Mouse (Mus musculus) right cerebral cortex, adult 18-20 months (tissue): ENCODE measurements around the gene Gpr19.
A peak's percentile ranks its signal among the peaks of the same experiment; 100 is the strongest.

Source experiments
- DNase-seq: peaks from one replicate; pipeline ENCODE4 v3.0.0; 2022; ENCODE audit warnings: mixed read lengths

The Gpr19 gene

DNA sequence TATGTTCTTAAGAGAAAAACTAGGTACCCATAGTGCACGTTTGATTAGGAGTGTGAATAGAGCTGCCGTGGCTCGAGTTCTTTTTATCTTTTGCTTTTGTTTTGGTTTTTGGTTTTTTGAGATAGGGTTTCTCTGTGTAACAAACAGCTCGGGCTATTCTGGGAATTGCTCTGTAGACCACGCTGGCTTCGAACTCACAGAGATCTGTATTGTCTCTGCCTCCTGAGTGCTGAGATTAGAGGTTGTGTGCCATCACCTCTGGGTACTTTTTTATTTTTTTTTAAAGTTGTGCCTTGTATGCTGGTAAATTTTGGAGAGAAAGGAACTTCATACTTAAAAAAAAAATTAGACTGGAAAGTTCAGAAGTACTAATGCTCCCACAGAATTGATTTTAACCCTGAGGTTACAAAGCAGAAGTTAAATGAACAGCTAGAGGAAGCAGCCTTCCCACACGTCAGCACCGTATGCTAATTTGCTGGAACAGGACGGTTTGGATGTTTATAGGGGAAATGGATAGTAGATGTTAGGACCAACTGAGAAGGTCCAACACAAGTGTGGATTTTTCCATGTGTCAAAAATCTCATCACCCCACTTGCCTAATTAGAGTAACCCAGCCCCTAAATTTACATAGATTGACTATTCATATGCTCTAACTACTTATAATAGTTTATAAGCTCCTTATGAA, 24.3 kb upstream of the Gpr19 start:
- no peak for DNase-seq

DNA sequence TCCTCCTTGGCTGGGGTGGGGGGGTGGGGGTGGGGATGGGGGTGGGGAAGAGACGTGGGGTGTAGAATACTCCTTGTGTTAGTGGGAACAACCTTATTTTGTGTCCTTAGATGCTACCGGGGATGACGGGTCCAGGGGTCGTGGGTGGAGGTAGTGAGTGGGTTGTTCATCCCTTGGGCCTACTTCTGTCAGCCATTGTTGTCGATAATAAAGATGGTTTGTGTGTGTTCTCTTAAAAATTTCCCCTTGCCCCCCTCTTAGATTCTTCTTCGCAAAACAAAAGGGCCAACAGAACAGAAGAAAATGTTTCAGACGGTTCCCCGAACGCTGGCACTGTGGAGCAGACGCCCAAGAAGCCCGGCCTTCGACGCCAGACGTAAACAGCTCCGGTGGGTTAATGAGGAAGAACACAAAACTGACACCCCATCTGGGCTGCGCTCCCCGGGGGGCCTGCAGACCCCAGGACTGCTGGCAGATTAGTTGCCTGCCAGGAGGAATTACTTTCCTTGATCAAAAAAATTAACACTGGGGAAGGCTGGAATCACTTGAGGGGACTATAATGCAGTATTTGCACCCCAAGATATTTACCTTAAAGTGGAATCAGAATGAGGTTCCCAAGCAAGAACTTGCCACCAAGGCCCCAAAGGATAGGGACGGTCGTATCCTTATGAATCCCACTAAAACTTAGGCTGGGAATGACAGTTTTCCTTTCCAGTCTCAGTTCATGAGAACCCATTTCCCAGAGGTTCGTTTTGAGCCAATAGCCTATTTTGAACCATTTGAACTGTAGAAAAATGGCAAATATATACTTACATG, 23.5 kb upstream of the Gpr19 start:
- no peak for DNase-seq

DNA sequence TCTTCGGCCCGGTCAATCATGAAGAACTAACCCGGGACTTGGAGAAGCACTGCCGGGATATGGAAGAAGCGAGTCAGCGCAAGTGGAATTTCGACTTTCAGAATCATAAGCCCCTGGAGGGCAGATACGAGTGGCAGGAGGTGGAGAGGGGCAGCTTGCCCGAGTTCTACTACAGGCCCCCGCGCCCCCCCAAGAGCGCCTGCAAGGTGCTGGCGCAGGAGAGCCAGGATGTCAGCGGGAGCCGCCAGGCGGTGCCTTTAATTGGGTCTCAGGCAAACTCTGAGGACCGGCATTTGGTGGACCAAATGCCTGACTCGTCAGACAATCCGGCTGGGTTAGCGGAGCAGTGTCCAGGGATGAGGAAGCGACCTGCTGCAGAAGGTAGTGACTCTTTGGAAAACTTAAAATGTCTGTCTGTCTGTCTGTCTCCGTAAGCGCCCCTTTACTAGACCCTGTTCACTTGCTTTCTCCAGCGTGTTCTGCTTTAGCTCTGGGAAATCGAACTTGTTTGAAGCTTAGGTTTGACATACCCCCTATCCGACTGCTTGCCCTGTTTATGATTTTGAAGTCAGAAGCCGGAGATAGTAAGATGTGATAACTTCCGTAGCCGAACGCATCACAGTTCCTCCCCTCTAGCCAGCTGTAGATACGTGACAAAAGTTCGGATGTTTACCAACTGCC, 22.8 kb upstream of the Gpr19 start:
- DNase-seq: peak; percentile 50

DNA sequence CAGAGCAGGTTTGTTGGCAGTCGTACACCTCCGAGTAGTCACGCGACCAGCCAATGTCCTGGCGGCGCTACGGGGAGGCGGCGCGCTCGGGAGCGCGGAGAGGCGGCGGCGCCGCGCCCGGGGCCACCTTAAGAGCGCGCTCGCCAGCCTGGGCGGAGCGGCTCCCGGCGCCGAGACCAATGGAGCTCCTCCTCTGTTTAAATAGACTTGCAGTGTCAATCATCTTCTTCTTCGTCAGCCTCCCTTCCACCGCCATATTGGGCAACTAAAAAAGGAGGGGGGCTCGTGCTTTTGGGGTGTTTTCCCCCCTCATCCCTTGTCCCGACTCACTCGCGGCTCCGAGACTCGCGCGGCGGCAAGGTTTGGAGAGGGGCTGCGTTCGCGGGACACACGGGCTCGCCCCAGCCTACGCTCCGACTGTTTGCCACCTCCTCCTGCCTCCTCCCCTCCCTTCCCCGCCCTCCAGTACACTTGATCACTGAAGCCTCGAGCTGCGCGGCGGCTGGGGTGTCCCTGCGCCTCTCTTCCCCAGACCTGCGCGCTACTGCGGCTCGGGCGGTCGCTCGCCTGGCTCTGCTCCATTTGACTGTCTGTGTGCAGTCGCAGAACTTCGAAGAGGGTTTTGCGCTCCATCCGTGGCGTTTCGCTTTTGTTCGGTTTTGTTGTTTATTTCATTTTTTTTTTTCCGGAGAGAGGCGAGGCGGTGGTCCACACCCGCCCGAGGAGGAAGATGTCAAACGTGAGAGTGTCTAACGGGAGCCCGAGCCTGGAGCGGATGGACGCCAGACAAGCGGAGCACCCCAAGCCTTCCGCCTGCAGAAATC, 22.0 kb upstream of the Gpr19 start, which contains the start of gene Cdkn1b:
TSS of gene Cdkn1b (plus strand) at position 212 of the 824 bp plus-strand sequence.
- DNase-seq: peak; percentile 92

DNA sequence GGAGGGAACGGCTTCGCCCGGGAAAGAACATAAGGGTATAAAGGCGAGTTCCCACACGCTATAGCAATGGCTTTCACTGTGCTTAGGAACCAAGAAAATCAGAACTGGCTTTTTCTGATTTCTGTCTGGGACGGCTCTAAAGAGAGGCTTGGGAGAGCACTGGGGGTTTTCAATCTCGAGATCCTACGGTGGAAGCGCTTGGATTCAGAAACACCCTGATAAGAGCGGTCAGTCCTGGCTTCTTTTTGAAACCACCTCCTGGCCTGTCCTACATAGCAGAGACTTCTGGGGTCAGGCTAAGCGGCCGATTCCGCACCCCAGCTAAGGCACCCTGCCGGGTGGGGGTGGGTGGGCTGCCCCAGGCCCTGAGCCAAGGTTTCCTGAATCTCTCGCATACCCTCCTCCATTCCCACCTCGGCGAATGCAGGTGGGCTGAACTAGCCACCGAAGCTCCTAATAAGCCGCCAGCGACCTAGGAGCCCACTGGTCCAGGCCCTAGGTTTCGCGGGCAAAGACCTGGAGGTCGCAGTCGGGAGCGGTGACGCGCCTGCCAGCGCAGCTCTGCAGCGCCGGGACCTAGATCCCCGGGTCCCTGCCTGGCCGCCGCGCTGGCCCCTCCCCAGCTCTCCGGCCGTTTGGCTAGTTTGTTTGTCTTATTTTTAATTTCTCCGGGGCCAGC, 21.3 kb upstream of the Gpr19 start:
- no peak for DNase-seq

DNA sequence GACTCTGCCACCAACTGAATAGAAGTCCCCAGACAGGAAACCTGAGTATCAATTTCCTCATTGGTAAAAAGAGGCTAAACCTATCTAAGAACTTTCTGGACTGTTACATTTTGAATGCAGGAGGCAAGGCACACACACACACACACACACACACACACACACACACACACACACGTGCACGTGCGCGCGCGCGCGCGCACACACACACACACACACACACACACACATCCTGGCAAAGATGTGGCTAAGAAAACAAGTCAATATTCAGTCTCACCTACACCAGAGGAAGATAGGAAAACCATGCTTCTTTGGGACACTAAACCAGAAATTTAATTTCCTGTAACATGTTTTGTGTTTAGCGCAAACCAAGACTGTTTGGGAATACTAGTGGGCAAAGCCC, 20.4 kb upstream of the Gpr19 start:
- no peak for DNase-seq

DNA sequence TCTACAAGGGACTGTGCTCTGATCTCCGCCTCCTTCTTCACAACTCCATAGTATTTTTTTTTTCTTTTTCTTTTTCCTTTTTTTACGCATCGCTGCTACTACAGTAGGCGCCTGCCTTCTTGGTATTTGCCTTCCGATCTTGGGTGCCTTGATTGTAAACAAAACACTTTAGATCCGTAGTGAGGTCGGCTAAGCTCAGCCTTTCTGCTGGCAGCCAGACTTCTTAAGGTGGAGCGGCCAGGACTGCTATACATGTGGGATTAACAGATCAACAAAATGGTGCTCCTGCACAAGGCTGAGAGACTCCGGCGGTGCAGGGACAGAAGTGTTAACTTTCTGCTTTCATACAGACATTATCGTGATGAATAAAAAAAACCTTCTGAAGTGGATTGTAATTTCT, 18.7 kb upstream of the Gpr19 start:
- peak; percentile 52 for DNase-seq

DNA sequence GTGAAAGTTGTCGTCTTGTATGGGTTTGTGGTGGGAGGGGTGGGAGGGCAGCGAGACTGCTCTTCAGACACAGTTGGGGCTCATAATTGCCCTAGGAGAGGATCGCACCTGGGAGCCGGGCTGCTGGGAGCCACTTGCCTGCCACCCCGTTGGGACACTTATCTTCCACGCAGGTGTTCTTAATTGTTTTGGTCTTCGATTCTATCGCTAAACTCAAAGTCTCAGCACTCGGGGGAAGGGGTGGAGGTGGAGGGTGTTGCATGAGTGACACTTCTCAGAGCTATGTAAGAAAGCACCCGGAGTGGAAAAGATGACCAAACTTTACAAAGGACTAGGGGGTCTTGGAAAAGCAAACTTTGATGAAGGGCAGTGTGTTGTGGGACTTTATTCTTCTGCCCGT, 18.3 kb upstream of the Gpr19 start:
- no peak for DNase-seq

DNA sequence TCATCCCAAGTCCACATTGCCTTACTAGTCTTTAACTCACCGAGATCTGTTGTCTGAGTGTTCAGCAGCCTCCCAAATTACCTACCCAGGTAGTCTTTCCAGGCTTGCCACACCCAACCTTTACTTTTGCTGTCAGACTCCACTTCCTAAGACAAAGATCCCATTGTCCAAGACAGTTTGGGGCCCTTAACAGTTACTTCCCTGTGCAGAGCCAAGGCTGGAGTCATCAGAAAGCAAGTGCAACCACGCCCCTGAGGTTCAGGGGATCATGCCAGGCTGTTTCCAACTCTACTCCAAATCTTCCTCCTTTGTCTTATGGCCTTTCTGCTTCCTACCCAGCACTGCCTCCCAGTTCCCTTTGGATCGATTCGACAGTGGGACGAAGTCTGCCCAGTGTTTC, 16.1 kb upstream of the Gpr19 start:
- DNase-seq: no peak

DNA sequence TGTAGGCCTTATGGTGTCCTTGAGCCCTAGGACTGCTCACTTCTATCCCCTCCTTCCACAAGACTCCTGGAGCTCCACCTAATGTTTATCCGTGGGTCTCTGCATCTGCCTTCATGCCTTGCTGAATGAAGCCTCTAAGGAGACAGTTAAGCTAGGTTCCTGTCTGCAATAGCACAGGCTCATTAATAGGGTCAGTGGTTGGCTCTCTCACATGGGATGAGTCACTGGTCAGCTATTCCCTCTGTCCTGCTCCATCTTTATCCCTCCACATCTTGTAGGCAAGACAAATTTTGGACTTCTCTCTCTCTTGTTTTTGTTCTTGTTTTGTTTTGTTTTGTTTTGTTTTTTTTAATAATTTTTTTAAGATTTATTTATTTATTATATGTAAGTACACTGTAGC, 7.4 kb upstream of the Gpr19 start:
- no peak for DNase-seq

DNA sequence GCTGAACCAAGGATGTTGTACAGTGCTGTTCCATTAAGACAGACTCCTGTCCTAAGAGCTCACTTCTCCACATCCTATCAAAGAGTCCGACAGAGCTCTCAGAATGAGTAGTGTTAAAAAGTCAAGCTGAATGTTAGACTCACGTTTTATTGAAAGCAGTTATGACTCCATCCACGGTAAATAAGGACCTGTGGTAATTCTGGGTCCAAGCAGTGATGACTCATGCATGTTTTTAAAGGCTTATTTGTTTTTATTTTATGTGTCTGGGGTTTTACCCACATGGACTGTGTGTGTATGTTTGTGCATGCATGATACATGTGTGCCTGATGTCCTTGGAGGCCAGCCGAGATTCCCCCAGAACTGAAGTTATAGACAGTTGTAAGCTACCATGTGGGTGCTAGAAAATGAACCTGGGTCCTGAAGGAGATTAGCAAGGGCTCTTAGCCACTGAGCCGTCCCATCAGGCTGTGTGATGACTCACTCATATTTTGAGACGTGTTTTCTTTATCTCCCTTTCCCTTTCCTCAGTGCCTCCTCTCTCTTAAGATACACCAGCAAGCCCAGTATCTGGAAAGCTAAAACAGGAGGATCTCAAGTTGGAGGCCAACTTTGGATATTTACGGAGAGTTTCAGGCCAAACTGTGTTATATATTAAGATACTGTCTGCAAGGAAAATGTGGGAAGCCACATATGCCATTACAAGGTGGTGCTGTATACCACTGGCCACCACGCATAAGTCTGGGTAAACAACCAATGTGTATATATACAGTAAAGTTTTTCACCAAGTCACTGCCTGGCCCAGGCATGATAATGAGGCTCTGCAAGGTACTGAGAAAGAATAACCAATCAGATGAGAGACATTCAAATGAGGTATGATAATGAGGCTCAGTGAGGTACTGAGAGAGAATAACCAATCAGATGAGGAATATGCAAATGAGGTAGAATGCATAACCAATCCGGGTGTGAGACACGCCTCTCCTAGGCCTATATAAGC, 5.8 kb upstream of the Gpr19 start:
- no peak for DNase-seq

DNA sequence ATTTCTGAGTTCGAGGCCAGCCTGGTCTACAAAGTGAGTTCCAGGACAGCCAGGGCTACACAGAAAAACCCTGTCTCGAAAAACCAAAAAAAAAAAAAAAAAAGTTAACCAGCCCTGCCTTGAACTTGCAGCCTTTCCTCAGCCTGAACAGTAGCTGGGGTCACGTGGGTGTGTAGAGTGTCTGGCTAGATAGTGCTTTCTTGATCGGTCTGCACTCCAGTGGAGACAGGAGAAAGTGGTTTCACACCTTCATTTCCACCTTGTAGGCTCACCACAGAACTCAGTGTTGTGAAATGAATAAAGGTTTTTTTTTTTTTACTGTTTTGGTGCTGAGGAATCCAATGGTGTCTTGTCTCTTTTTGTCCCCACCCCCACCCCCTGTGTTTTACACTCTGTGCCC, 5.0 kb upstream of the Gpr19 start:
- no peak for DNase-seq

DNA sequence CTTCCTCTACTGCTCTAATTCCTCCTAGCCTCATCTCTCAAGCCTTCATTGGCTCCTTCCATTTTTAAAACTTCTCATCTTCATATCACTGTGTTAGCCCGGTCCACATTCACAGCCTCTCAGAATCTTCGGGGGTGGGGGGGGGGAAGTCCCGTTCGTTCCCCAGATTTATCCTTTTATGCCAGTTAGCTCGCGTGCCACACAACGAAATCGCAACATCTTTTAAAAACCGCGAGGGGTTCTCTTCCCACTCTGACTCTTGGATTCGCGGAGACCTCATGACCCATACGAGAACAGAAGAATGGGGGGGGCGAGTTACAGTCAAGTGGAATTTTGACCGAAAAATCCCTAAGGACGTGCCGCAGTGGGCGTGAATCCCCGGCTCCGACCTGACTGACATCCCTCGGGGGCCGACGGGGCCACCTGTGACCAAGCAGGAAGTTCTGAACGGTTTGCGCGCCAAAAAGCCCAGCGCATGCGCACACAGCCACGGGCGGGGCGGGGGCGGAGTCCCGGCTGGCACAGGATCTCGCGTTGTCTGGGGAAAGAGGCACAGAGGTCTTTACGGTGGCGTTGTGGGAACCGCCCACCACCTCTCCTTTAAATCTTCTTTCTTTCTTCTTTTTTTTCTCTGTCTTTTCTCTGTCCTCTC, 809 bp downstream of the Gpr19 start:
- DNase-seq: peak; percentile 91

DNA sequence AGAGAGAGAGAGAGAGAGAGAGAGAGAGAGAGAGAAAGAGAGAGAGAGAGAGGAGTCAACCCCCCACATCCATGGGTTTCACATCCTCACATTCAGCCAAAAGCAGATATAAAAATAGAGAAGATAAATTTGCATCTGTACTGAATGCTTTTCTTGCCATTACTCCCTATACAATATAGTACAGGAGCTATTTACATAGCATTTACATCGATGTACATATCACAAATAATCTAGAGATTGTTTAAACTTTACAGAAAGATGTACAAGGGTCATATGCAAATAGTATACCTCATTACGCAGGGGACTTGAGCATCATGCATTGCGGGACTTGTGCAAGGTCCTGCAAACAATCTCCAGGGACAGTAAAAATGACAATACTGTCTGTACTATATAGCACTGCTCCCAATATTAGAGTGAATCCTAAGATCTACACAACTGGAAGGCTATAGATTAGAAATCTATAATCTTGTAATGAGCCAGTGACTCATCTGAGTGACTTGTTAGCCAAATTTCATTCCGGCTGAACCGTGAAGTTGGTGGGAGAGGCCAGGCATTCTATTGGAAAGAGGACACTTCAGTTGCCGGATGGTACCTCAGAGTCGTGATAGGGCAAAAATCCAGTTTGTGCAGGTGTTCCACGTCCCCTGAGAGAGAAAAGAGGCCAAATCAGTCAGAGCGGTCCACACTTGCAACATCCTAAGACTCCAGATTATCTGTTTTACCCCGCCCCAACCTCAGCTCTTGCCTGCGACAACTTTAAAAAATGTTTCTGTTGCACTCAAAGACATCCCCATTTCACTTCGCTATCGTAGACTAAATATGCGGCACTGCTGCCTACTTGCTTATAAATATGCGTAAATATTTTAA, 1.6 kb downstream of the Gpr19 start:
- DNase-seq: no peak

DNA sequence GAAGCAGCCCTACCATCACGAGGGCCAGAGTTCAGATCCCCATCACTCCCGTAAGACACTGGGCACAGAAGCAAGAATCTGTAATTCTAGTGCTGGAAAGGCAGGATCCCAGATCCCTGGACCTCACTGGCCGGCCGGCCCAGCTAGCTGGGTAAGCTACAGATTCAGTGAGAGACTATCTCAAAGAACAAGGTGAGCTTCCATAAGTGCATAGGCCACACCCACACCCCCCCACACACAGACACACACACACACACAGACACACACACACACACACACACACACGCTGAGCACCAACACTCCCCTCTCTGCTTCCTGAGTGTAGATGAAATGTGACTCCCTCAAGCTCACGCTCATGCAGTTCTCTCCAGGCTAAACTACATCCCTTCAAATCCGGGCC, 7.9 kb downstream of the Gpr19 start:
- DNase-seq: no peak

DNA sequence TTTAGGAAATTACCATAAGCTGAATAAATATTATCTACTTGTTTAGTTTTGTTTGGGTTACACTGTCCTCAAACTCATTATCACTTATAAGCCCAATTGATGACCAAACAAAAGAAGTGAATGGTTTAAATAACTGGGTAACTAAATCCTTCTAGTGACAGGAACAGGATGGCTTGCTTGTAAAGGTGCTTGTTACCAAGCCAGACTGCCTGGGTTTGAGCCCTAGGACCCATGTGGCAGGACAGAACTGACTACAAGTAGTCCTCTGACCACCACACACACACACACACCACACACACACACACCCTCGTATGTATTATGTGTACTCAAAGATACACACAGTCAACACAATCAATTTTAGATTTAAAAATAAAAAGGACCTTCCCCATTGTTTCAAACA, 8.6 kb downstream of the Gpr19 start:
- no peak for DNase-seq

DNA sequence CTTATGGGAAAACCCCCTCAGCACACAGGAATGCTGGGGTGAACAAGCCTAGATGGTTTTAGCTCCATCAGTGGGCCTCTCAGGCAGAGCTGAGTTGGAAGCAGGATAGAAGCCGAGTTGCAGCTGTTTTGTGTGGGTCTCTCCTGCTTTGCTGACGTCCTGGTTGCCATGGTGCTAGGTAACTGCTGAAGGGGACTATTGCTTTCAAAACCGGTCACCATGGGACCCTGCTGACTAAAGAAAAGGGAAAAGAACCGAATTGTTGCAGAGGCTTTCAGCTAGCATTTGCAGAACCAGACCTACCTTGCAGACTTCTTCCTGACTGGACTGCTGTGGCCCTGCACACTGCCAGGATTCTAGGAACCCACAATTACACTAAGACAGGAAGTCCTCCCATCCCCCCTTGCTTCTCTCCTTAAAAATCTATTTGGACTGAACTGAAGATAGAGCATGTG, 9.8 kb downstream of the Gpr19 start:
- peak; percentile 78 for DNase-seq

DNA sequence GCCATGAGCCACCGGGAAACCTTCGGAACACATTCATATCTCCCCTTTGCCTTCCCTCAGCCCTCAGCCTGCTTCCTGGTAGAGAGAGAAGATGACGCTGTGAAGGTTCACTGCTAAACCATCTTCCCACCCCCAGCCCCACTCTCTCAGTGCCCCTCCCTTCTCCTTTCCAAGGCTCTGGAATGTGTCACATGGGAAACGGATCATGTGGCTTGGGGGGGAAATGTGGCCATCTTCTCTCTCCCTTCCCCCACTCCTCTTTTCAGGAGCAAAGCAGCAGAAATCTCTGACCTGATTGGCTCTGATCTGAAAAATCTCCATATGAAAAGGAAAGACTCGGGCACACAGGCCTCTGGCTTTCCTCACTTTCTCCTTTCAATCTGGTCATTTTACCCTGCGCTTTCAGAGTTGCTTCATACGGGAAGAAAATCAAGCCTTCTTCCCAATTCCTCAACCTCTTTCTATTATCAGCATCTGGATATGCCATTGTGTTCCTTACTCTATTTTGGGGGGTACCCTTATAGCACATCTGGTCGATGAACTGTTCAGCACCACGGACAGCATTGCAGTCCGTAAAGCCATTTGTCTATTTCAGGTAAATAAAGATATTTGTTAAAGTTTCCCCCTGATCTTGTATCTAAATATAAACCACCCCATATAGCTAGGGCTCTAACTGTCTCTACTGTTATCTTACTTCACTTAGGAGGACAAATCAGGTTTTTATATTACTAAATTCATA, 10.5 kb downstream of the Gpr19 start:
- DNase-seq: peak; percentile 92

DNA sequence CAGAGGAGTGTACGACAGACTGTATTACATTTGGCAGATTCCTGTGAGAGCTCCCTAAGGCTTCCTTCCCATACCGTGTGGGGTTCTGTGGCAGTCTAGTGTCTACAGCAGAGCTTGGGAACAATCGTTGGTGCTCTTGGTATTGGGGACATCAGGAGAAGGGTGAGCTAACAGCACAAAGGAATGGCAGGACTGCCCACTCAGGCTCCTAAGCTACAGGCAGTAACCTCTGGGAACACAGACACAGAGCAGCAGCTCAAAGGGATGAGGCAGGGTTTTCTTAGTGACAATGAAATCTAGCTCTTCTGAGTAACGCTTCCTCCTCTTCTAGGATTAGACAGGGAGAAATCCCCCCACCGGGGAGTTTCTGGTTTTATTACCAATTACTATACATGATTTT, 11.4 kb downstream of the Gpr19 start:
- peak; percentile 29 for DNase-seq
